Mouse (Mus musculus): ENCODE measurements around the gene Col4a1.
A peak's percentile ranks its signal among the peaks of the same experiment; 100 is the strongest.

Col4a1 gene

DNA sequence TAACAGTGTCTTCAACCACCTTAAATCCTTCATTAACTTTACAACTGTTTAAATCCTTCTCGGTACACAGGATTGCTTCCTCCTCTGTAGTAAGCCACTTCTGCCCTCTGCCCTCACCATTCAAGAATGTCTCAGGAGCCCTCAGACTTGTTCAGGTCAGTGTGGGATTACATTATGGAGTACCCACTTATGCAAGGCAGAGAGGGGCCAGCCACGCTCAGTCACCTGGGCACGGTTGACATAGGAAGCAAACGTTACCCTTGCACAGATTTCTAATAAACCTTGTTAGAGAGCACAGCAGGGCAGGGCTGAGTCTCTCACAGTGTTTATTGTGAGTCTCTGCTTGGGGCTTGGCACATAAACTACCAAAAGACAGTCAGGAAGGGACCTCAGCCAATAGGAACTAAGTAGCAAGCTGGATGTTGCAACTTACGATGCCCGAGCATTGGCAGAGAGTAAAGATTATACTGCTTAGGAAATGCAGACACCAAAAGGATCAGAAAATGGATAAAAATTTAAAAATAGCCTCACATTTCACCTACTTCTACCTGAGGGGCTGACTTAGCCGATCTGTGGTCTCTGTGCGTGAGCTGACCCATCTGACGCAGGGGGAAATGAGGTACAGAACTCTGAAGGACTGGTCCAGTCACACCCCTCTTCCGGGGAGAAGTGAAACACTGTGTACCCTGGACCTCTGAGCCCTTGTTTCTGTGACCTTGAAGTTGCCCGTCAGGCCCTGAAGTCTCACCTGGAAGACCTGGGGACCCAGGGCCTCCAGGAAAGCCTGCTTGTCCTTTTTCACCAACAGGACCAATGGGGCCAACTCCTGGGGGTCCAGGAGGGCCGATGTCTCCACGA lies 86.8 kb downstream of the Col4a1 start:
- no peak for DNase-seq

DNA sequence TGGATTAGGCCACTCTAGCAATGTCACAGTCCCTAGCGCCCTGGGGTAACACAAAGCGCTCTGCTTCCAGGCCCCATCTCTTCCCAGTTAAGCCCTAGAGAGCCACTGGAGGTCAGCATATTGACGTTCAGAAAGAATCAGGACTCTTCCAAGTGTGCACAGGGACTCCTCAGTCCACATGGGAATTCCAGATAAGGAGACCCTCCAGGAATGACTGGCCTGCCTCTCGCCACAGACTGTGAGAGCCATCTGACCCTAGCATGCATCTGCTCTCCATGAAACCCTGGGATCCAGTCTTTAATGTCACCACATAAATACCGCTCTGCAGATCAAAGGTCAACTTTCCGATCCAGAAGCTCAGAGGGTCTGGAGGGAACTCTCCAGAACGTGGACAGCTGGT lies 88.4 kb downstream of the Col4a1 start:
- DNase-seq, result no peak

DNA sequence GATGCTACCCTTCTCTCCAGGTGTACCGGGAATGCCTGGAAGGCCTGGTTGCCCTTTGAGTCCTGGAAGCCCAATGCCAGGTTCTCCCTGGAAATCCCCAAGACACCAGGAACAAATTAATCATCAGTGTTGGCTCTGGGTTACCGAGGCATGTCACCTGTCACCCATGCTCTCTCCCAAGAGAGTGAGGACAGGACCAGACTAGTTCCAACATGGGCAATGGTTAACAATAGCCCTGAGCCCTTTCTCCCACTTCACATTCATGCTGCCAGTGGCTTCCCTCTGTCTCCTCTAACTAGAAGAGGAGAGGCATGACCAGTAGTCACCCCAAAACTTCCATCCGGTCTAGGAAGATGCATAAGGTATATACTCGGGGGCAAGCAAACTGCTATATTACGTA lies 91.3 kb downstream of the Col4a1 start:
- DNase-seq, result no peak

DNA sequence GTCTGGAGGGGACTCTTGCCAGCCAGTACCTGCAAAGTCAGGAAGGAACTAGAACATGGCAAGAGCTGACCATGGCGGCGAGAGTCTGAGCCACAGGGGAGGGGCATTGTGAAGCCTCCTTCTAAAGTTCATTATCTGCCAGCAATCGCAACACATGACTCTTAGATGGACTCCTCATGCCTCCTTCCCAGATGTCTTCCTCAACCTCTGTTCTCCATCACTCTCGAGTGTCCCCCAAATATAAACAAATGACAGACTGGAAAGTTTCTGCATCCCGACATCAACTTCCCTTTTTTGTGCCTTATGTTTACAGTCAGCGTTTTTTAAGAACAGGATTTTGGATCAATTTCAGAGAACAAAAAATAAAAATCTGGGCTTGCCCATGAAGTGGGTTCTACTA lies 93.3 kb downstream of the Col4a1 start:
- no peak for DNase-seq

DNA sequence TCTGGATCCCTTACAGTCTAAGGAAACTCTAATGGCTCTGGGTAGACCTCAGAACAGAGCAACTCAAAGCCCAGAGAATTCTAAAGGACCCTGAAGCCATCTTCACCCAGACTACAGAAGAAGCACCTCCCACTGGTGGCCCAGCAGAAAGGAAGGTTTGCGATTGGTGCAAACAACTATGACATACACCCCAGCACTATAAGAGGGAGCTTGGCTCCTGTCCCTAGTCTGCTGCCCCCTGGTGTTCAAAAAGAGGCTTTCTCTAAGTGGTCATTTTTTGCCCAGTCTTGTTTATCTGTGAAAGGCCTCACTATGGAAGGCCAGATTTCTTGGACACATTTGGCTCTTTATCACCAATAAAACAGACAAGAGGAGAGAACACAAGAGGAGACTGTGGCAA lies 97.4 kb downstream of the Col4a1 start:
- peak; percentile 36 for DNase-seq

DNA sequence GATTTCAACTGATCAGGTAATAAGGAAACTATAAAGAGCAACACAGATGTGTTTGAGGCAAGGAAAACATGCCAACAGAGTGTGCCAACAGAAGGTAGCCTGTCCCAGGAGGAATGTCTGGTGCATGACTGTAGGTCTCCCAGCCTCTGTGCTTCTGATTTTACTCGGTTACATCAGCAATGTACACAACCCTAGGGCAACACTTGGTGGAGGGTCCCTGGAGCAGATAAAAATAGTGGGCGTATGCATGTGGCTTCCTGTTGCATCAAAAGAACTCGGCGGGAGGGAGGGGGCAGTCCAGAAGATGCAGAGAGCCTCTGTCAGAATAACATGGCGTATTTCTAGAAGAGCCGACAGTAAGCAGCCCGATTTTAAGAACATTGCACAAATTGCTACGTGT lies 106.1 kb downstream of the Col4a1 start:
- no peak for DNase-seq

DNA sequence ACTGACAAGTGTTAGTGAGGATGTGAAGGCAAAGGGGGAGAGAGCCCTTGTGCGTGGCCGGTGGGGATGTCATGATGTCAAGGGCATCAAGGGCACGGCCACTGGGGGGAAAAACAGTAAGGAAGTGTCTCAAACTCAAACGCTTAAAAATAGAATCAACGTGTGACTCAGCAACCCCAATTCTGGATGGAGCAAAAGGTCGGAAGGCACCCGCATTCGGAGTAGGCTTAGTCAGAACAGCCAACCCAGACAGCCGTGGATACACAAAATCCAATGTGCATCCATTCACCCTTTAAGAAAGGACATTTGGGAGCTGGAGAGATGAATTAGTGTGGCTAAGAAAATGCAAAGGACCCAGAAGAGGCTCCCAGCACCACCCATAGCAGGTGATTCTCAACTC lies 107.1 kb downstream of the Col4a1 start:
- DNase-seq, result no peak

DNA sequence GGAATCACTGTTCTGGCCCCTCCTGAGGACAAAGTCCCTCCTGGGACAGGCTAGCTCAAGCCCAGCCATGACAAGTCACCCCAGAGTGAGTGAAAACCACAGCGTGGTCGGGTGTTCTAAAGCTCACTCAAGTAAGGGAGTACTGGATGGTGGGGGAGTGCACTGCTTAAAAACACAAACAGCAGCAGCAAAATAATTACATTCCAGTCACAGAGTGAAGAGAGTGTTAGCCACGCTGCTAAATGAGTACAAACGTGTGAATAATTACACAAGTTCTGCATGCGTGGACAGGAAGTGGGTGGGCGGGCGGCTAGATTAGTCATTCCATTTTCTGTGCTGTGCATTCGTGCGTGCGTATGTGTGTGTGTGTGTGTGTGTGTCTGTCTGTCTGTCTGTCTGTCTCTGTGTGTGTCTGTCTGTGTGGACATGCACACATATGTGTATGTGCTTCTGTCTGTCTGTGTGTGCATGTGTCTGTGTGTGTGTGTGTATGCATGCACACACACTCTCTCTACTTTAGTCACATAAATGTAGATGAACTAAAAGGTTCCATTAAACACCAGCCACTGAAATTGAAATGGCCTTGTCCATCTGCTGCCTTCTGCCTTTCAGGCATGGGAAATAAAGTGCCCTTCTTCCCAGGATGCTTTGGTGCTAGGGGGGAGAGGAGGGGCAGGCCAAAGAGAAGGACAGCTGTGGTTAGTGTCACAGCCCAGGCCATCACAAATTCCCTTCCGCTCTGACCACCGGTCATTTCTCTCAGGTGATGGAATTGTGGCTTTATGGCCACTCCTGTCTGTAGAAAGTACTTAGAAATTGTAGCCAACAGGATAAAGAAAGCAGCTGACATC lies 109.1 kb downstream of the Col4a1 start:
- no peak for DNase-seq

DNA sequence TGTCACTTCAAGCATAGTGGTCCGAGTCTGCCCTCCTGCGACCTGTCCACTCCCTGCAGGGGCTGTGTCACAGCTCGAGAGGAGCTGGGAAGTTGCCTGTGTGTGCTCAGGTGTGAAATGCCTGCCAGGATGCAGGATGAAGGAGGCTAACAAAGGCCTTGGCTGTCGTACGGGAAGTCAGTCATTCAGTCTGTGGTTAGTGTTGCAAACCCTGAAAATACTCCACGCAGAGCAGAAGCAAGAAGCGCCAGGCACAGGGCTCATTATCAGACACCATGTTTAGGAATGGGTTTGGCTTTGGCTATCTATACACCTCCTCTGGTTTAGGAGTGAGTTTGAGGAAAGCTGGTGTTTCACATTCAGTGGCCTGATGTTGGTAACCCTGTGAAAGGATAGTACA lies 114.0 kb downstream of the Col4a1 start:
- DNase-seq, result no peak

DNA sequence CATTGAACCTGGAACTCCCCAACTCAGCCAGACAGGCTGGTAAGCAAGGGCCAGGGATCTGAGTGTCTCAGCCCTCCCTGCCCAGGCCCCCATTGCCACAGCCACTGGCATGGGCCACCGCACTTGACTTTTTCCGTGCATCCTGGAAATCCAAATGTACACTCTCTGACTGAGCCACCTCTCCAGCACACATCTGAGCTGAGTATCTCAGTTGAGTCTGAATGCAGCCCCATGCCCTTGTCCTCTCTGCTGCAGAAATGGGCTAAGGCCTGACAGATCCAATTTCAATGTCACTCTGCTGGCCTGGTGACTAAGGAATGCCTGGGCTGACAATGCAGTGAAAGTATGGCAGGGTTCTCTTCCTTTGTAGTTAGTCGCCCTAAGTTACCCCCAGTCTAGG lies 114.6 kb downstream of the Col4a1 start:
- DNase-seq, result no peak

DNA sequence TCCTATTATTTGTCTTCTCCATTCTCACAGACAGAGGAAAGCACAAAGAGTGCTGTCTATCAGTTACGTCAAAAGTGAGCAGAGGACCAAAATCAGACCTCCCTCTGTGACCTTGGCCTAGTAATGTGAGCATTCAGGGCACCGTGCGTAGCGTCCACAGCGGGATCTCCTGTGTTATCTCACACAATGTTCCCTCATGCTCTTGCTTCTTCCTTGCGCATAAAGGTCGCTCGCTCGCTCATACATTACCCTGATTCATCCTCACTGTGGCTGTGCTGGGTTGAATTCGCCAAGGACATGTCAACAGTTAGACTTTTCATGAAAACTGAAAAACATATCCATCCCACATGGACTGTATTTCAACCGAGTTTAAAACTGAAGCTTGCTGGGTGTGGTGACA lies 115.4 kb downstream of the Col4a1 start:
- no peak for DNase-seq

DNA sequence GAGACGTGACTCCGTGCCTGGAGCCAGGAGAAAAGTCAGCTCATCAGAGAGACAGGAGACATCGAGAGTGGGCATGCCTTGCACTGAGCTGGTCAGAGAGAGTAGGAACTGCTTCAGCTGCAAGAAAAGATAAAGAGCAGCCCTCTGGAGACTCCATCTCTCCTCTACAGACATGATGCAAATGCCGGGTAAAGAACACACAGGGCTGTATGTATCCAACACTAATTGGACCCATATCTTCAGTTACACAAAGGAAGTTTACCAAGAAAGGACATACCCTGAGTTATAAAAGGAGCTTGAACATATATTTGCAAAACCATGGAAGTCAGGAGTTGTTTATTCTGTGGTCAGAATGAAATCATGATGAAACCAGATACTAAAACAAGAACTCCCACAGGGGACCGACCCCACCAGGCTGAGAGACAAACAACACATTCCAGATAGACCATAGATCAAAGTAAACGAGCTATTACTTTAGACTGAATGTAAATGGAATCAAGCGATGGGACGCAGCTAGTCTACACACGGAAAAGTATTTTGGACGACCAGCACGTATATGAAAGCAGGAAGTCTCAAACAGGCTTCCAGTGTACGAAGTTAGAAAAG lies 119.8 kb downstream of the Col4a1 start:
- DNase-seq, result no peak

DNA sequence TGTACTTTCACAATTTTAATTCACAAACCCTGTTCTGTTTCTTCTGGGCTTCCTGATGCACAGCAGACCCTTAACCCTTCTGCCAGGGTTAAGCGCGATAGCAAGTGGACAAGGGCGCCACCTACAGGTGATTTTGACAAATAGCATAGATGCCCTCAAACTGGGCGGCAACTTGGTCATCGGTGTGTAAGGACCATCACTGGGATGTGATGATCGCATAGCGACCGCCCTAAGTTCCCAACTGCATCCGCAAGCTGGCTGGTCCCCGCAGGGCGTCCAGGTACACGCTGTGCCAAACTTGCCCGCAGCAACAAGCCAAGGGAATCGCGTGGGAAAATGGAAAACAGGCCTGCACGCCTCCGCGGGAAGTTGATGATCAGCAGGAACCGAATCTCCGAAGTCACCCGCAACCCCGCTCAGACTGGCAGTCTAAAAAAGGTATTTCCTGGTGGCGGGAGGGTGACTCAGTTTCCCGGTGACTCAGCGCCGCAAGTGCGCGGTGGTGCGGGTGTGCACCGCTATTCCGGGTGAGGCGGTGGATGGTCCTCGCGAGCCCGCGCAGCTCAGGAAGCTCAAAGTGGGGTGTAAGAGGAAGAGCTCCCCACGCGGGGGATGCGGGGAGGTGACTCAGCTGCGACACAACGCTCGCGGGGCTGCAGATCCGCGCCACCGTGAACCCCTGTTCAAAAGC lies 124.9 kb downstream of the Col4a1 start:
- DNase-seq, result peak; percentile 81

DNA sequence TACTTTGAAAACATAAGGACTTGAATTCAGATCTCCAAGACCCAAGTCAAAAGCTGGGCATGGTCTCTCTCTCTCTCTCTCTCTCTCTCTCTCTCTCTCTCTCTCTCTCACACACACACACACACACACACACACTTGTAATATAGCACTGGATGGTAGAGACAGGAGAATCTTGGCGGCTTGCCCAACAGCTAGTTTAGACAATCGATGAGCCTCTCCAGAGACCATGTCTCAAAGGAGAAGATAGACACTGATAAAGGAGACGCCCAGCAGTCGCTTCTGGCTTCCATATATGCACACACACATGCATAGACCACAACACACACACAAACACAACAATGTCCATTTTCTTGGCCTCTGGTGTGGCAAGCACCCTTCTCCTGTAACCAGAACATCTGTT lies 126.2 kb downstream of the Col4a1 start:
- DNase-seq, result no peak

DNA sequence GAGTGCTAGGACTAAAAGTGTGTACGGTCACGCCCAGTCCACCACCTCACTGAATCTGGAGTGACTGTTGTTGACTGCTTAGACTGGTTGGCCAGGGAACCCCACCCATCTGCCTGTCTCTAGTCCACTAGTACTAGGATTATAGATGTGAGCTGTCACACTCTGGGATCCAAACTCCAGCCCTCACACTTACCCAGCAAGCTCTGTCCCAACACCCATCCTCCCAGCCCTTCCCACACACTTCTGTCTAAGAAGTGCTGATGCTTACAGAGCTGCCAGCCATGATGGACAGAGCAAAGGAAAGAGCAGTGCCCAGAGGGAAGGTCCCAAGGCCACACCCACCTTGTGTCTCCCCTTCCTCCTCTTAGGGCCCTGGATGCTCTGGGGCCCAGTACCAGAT lies 127.0 kb downstream of the Col4a1 start:
- DNase-seq, result no peak

DNA sequence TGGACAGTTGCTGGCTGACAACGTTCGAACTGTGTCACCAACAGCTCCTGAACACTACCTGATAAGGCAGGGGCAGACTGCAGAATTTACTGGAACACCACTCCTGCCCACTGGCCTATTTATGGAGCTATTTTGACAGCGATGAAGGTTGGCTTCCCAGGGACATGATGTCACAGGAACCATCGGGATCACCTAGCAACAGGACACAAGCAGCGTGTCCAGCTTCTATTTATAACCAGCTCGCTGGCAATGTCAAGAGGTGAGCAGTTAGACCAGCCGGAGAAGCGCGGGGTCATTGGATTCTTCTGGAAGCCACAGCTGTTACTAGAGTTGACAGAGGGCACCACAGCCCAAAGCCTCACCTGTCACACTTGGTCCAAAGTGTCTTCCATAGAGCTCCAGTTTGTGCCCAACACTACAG lies 129.0 kb downstream of the Col4a1 start:
- peak; percentile 57 for DNase-seq

DNA sequence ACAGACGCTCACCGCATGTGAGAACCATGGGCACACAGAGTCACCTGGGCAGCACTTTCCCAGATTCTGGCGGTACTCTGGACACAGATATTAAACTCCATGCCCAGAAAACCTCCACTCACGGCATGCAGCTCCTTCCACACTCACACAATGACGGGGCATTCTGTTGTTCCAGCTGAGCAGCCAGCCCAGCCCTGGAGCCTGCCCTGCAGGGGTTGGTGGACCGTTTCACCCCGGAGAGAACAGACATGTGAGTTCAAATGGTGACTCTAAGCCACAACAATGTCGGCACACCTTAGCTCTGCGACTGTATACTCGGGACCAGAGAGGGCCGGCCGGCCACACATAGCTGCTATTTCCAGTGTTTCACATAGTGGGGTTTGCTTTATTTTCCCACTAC lies 130.0 kb downstream of the Col4a1 start:
- no peak for DNase-seq

DNA sequence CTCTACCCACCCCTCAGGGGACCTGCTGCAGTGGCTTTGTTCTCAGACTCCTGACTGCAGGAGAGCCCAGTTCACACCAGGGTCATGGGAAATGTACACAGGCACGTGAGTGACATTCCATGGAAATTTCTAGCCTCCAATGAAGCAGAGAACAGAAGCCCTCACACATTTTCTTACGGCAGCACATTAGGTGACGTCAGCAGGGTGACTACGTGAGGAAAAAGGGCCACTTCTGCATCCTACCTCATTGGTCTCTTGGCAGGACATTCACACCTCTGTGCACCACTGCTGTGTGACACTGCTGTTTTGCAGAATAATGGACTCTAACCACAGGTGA lies 130.5 kb downstream of the Col4a1 start:
- DNase-seq, result no peak

DNA sequence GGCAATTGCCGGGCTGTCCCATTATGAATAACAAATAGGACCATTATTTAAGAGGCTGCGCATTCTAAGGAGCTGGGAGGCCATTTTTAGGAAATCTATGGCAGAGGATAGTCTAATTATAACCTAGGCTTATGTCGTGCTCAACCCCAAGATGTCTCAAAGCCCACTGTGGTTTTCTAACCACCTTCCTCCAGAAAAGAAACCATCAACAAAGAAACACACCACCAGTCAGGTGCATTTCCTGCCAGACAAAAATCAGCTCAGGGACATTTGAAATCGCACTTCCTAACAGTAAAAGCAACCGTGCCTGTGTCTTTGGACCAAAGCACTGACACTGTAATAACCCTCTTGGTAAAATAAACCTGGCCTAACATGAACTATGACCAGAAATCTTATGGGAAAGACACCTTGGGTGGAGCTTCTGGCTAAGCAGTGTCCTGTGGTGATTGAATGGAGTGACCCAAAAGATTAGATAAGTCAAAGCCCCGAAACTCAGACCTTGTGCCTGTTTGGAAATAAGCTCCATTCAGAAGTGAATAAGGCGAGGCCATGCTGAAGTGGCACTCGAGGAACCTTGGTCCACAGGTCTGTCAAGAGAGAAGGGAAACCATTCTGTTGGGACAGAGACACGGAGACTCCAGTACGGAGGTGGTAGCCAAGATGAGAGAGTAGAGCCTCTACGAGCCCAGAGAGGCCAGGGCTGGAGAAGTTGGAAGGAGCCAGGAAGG lies 131.0 kb downstream of the Col4a1 start:
- no peak for DNase-seq

DNA sequence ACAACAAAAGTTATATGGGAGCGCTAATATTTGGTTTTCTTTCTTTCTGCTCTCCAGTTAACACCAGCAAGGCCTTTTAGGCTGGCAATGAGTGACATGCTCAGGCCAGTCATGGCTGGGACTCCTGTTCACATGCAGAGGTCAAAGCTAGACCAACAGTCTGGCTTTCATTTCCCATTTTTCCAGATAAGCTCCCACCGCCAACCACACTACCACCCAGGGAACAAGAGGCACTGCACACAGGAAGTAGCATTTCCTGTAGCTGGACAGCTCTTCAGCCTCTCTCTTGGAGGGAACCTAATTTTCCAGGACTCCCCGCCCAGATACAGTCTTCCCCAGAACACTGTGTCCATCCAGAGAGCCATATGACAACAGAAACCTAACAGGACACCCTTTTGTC lies 132.8 kb downstream of the Col4a1 start:
- DNase-seq, result no peak

DNA sequence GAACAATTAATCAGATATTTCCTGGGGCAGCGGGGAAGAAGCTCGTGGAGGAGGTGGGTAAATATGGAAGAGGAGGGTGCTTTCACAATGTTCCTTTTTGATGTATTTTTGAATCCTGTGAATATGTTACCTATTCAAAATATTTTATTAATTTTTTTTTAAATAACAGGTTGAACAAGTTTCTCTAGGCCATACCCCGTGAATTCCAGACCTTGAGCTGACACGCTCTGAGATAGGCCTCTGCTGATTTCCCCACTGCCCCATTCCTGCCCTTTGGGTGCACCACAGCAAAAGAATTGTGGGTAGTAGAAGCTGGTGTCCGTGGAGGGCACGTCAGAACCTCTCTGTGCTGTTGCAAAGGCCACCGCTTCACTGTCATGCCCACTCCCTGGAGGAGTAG lies 136.2 kb downstream of the Col4a1 start:
- no peak for DNase-seq
